13 mouse cellular contexts compared by ENCODE assay signal in the genomic region with DNA sequence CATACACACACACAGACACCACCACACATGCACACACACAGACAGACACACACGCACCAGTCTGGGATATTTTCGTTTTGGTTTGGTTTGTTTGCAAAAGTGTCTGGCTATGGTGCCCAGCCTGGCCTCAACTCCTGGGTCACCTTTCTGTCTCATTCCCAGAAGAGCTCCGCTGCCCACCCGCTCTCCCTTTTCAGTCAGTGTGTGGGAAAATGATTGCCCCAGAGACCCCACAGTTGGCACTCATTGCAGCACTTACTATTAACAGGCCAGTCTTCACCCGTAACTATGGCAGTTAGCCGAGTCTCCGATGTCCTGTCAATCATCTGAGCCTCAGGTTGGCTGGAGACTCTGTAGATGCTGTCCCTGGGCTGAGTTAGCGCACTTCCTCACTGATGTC. TPM values are rescaled to one million over a fixed set of nuclear protein-coding genes. Genes with fewer than 3 reads are reported as not detected.
"Had no signal": no experiment of that assay in that cellular context is flagged by ENCODE, and none has a peak within 500 bp of the region (broad histone marks: within the 10 kb centered on the region; RNA-seq: fewer than 3 reads in every experiment).

No protein-coding gene starts in this region.

- H3K9me3 ChIP-seq: limb, embryonic 12.5 days; midbrain, embryonic 13.5 days had no signal

- H3K9ac ChIP-seq: limb, embryonic 12.5 days; liver, embryonic 14.5 days; midbrain, embryonic 13.5 days had no signal

- DNase-seq: kidney, adult 8-10 months; kidney, postnatal 25 days; liver; lung, adult 2 months; thymus, adult 18-20 months; thymus, postnatal 14 days had no signal

- H3K4me2 ChIP-seq: limb, embryonic 12.5 days; midbrain, embryonic 13.5 days had no signal

- H3K4me1 ChIP-seq: limb, embryonic 12.5 days; midbrain, embryonic 13.5 days had no signal

- H3K27ac ChIP-seq: left cerebral cortex, adult 2 months; limb, embryonic 12.5 days; liver, embryonic 14.5 days; midbrain, embryonic 13.5 days had no signal

- H3K4me3 ChIP-seq: left cerebral cortex, adult 2 months; limb, embryonic 12.5 days; midbrain, embryonic 13.5 days had no signal

- H3K27me3 ChIP-seq: limb, embryonic 12.5 days; midbrain, embryonic 13.5 days had no signal

- ATAC-seq: midbrain, embryonic 13.5 days had no signal

RNA-seq across cellular contexts. Expression of gene Tmem171, which starts 21.5 kb away (rescaled TPM):
- total RNA-seq: midbrain, postnatal 0 days; neutrophil, adult 5-6 weeks had no signal
- polyA plus RNA-seq: midbrain, embryonic 13.5 days; midbrain, postnatal 0 days; neural tube, embryonic 11.5 days had no signal
